Mouse (Mus musculus) ES-E14 (cell line): ENCODE results near the gene Avp. TPM values are rescaled to one million over a fixed set of nuclear protein-coding genes. Genes with fewer than 3 reads are reported as not detected.

Experiments used
- DNase-seq: peaks from one replicate; pipeline ENCODE4 v3.0.0-alpha.2; 2013; ENCODE audit warnings: low read depth, low spot score
- H3K27ac ChIP-seq: 2 replicates; pipeline ENCODE4 v1.5.1; 2012; ENCODE audit warnings: low read depth, mild to moderate bottlenecking, low read length, moderate library complexity, mixed read lengths; ENCODE audit not compliant: poor library complexity, insufficient read depth, severe bottlenecking
- H3K36me3 ChIP-seq: 2 replicates; pipeline ENCODE4 v1.6.1; 2012; ENCODE audit warnings: mild to moderate bottlenecking, low read length, moderate library complexity, mixed read lengths; ENCODE audit not compliant: control insufficient read depth, poor library complexity, insufficient read depth, severe bottlenecking
- H3K4me1 ChIP-seq, 2 experiments: fragments of 150-350 bp in 1 of 2; sonication (generic) in 1 of 2; 2 replicates each; pipeline ENCODE4 v1.6.1; 2012; ENCODE audit warnings: low read length in 2 of 2, mild to moderate bottlenecking in 1 of 2, mixed read lengths in 1 of 2; ENCODE audit not compliant: control insufficient read depth in 2 of 2, insufficient read depth in 2 of 2, poor library complexity in 1 of 2
- H3K4me3 ChIP-seq, 2 experiments: fragments of 150-350 bp in 1 of 2; sonication (generic) in 1 of 2; 2 replicates each; pipeline ENCODE4 v1.5.1; 2012; ENCODE audit warnings: low read length in 2 of 2, low read depth in 1 of 2, mild to moderate bottlenecking in 1 of 2, mixed read lengths in 1 of 2; ENCODE audit not compliant: insufficient read depth in 1 of 2, poor library complexity in 1 of 2, severe bottlenecking in 1 of 2
- H3K9ac ChIP-seq: 2 replicates; pipeline ENCODE4 v1.6.1; 2012; ENCODE audit warnings: low read depth, mild to moderate bottlenecking, low read length, mixed read lengths; ENCODE audit not compliant: poor library complexity, insufficient read depth, severe bottlenecking
- H3K9me3 ChIP-seq: fragments of 150-350 bp; sonication (generic); 2 replicates; pipeline ENCODE4 v1.6.1; 2012; ENCODE audit warnings: low read depth, mild to moderate bottlenecking, low read length; ENCODE audit not compliant: control insufficient read depth, insufficient read depth
- CHD2 ChIP-seq: IDR thresholded peaks from 2 replicates; pipeline ENCODE4 v1.6.1; 2014; ENCODE audit warnings: mild to moderate bottlenecking, low read depth, low read length, inconsistent platforms
- HCFC1 ChIP-seq: IDR thresholded peaks from 2 replicates; pipeline ENCODE4 v1.6.1; 2012; ENCODE audit warnings: low read length, inconsistent platforms, borderline replicate concordance; ENCODE audit not compliant: insufficient read depth
- MAFK ChIP-seq: IDR thresholded peaks from 2 replicates; pipeline ENCODE4 v1.6.1; 2014; ENCODE audit warnings: mild to moderate bottlenecking, low read depth, low read length, inconsistent platforms; ENCODE audit not compliant: insufficient read depth
- ZC3H11A ChIP-seq: IDR thresholded peaks from 2 replicates; pipeline ENCODE4 v1.6.1; 2012; ENCODE audit warnings: low read depth, mild to moderate bottlenecking, inconsistent platforms, low read length, borderline replicate concordance
- ZNF384 ChIP-seq: IDR thresholded peaks from 2 replicates; pipeline ENCODE4 v1.6.1; 2012; ENCODE audit warnings: low read depth, low read length, inconsistent platforms
- in situ Hi-C, 2 experiments: fragments of 600-800 bp; cut with MboI; formaldehyde crosslinking; loops; one replicate each; pipeline ENCODE4 v1.15.1; 2025; ENCODE audit warnings: low sequenced_read_pairs in 2 of 2, inconsistent platforms in 1 of 2; ENCODE audit not compliant: unreplicated experiment in 2 of 2
- total RNA-seq: library from RNA; depleted of rRNA; stranded (reverse); fragments of 300-350 nt; gene quantifications from 2 replicates; pipeline ENCODE4 v1.2.3, GENCODE M21; 2012

Gene Avp
- total RNA-seq, 1 experiment: not detected

GRCm38 (mm10) chr2:130595596-130595995 is 13.2 kb upstream of the Avp start:
- H3K36me3 ChIP-seq: peaks cover 34% of the 10 kb centered on the region

GRCm38 (mm10) chr2:130591016-130591415 is 8.7 kb upstream of the Avp start:
- Histone ChIP-seq H3K9me3 (no peaks in the 10 kb centered on the region), H3K4me3 (no peak overlapping the region), H3K4me1 (peaks cover 0 to 2% of the 10 kb centered on the region in 2 experiments; a peak in 1 of 4 replicates), H3K27ac (no peak overlapping the region), H3K9ac (no peak overlapping the region), H3K36me3 (peaks cover 15% of the 10 kb centered on the region; the same call in 1 of the 2 replicates)
- DNase-seq: no peak
- no peak for TF ChIP-seq CHD2
- no peak for TF ChIP-seq MAFK
- no peak for TF ChIP-seq ZNF384
- no peak for TF ChIP-seq HCFC1
- TF ChIP-seq ZC3H11A: no peak
- in situ Hi-C loops: no loop called here

More at GRCm38 (mm10) chr2:130595596-130595995, 13.2 kb upstream of the Avp start:
- no peak for DNase-seq
- no peaks in the 10 kb centered on the region for H3K9me3 ChIP-seq
- H3K9ac ChIP-seq: no peak overlapping the region
- no peak for TF ChIP-seq HCFC1
- no peak for TF ChIP-seq CHD2
- no peak for TF ChIP-seq ZC3H11A
- TF ChIP-seq ZNF384: no peak
- no peak for TF ChIP-seq MAFK
- H3K27ac ChIP-seq: no peak overlapping the region
- H3K4me1 ChIP-seq: no peaks in the 10 kb centered on the region
- in situ Hi-C loops: no loop called here
- no peak overlapping the region for H3K4me3 ChIP-seq

- TF ChIP-seq CHD2 (no peak), HCFC1 (no peak), ZNF384 (no peak), ZC3H11A (no peak), MAFK (no peak)
- no peak overlapping the region for H3K9ac ChIP-seq
- H3K27ac ChIP-seq: no peak overlapping the region
- H3K36me3 ChIP-seq: peaks cover 9% of the 10 kb centered on the region; the same call in 1 of the 2 replicates
- peaks cover 0 to 2% of the 10 kb centered on the region in 2 experiments; a peak in 1 of 4 replicates for H3K4me1 ChIP-seq
- H3K4me3 ChIP-seq: no peak overlapping the region
- in situ Hi-C loops: no loop called here
- no peaks in the 10 kb centered on the region for H3K9me3 ChIP-seq
- DNase-seq: no peak
Measured at GRCm38 (mm10) chr2:130589761-130590160, 7.4 kb upstream of the Avp start.

GRCm38 (mm10) chr2:130589157-130589556 is 6.8 kb upstream of the Avp start:
- H3K27ac ChIP-seq: no peak overlapping the region
- H3K9ac ChIP-seq: no peak overlapping the region
- H3K4me1 ChIP-seq: peaks cover 0 to 2% of the 10 kb centered on the region in 2 experiments; a peak in 1 of 4 replicates
- DNase-seq: no peak
- in situ Hi-C loops: no loop called here
- peaks cover 9% of the 10 kb centered on the region; the same call in 1 of the 2 replicates for H3K36me3 ChIP-seq
- TF ChIP-seq HCFC1 (no peak), ZNF384 (no peak), CHD2 (no peak), ZC3H11A (no peak), MAFK (no peak)
- H3K9me3 ChIP-seq: no peaks in the 10 kb centered on the region
- no peak overlapping the region for H3K4me3 ChIP-seq

GRCm38 (mm10) chr2:130588373-130588772 is 6.0 kb upstream of the Avp start:
- TF ChIP-seq CHD2 (no peak), MAFK (no peak), ZC3H11A (no peak), HCFC1 (no peak), ZNF384 (no peak)
- peaks cover 9% of the 10 kb centered on the region; the same call in 1 of the 2 replicates for H3K36me3 ChIP-seq
- H3K4me1 ChIP-seq: peaks cover 0 to 2% of the 10 kb centered on the region in 2 experiments; a peak in 1 of 4 replicates
- no peaks in the 10 kb centered on the region for H3K9me3 ChIP-seq
- no peak overlapping the region for H3K9ac ChIP-seq
- DNase-seq: no peak
- H3K27ac ChIP-seq: no peak overlapping the region; the same call in 1 of the 2 replicates
- H3K4me3 ChIP-seq: no peak overlapping the region
- in situ Hi-C loops: no loop called here
